Comparison of ENCODE assay signal across 24 mouse cellular contexts in genomic region chr2:5936550-5936949, GRCm38 (mm10). TPM values are rescaled to one million over a fixed set of nuclear protein-coding genes. Genes with fewer than 3 reads are reported as not detected.
DNase-seq lines count a peak whose midpoint lies in the region; ATAC-seq and TF ChIP-seq lines count a peak whose summit lies in the region.
"Had no signal": no experiment of that assay in that cellular context is flagged by ENCODE, and none has a peak within 500 bp of the region (broad histone marks: within the 10 kb centered on the region; RNA-seq: fewer than 3 reads in every experiment).

No protein-coding gene starts in this region.

- H3K36me3 ChIP-seq in kidney, adult 2 months (ENCODE audit: control insufficient read depth, insufficient read depth, low read length), result no peaks in the 10 kb centered on the region
- peaks cover 5% of the 10 kb centered on the region; the same call in 1 of the 2 replicates for H3K36me3 ChIP-seq in liver, adult 2 months (ENCODE audit: control insufficient read depth, insufficient read depth, low read length)
- no peaks in the 10 kb centered on the region; the same call in 1 of the 2 replicates for H3K36me3 ChIP-seq in liver, postnatal 0 days (replicated peaks; ENCODE audit: insufficient read depth, low read length)
- no peaks in the 10 kb centered on the region for H3K36me3 ChIP-seq in liver, embryonic 11.5 days (ENCODE audit: control insufficient read depth, insufficient read depth, low read length)
- H3K36me3 ChIP-seq: embryonic facial prominence, embryonic 15.5 days; forebrain, embryonic 12.5 days had no signal

- TF ChIP-seq CTCF in kidney, adult 2 months (conservative IDR thresholded peaks at IDR 0.05; ENCODE audit: insufficient read depth, insufficient read length, low read depth, low read length), result no peak
- TF ChIP-seq CTCF in liver, adult 2 months (IDR thresholded peaks at IDR 0.05; ENCODE audit: low read depth, low read length), result no peak
- TF ChIP-seq CTCF in liver, postnatal 0 days (IDR thresholded peaks at IDR 0.05; ENCODE audit: low read depth), result no peak

- peak; percentile 7; the same call in 1 of the 2 replicates for TF ChIP-seq EP300 in liver, postnatal 0 days (IDR thresholded peaks at IDR 0.05; ENCODE audit: low read depth)

- peak; percentile 75 for ATAC-seq in liver, postnatal 0 days
- no peak for ATAC-seq in liver, embryonic 11.5 days (replicated peaks; ENCODE audit: low FRiP score)
- ATAC-seq: forebrain, embryonic 14.5 days had no signal

- TF ChIP-seq POLR2A in kidney, adult 2 months (IDR thresholded peaks at IDR 0.05; ENCODE audit: low read depth, low read length), result no peak
- no peak for TF ChIP-seq POLR2A in liver, adult 2 months (IDR thresholded peaks at IDR 0.05; ENCODE audit: extremely low read depth, insufficient read depth, low read length)

- H3K4me2 ChIP-seq in liver, postnatal 0 days (ENCODE audit: low read depth, low read length), result no peak overlapping the region
- H3K4me2 ChIP-seq in liver, embryonic 11.5 days, result no peak overlapping the region
- H3K4me2 ChIP-seq: embryonic facial prominence, embryonic 13.5 days; embryonic facial prominence, embryonic 15.5 days; forebrain, embryonic 12.5 days had no signal

- H3K4me3 ChIP-seq in kidney, adult 2 months (ENCODE audit: insufficient read depth, low read depth, low read length), result no peak overlapping the region
- no peak overlapping the region for H3K4me3 ChIP-seq in liver, adult 2 months (ENCODE audit: insufficient read depth, low read depth, low read length)
- no peak overlapping the region for H3K4me3 ChIP-seq in liver, postnatal 0 days (ENCODE audit: low read depth, low read length)
- no peak overlapping the region for H3K4me3 ChIP-seq in liver, embryonic 11.5 days (ENCODE audit: low read depth, low read length)
- H3K4me3 ChIP-seq: embryonic facial prominence, embryonic 13.5 days; embryonic facial prominence, embryonic 15.5 days; erythroblast, embryonic 14.5 days; forebrain, embryonic 10.5 days; forebrain, embryonic 12.5 days had no signal

- no peaks in the 10 kb centered on the region for H3K27me3 ChIP-seq in kidney, adult 2 months (replicated peaks; ENCODE audit: control insufficient read depth, insufficient read depth, low read length)
- no peaks in the 10 kb centered on the region for H3K27me3 ChIP-seq in liver, adult 2 months (ENCODE audit: control insufficient read depth, insufficient read depth, low read length)
- no peaks in the 10 kb centered on the region for H3K27me3 ChIP-seq in liver, postnatal 0 days (ENCODE audit: insufficient read depth, low read length)
- no peaks in the 10 kb centered on the region for H3K27me3 ChIP-seq in liver, embryonic 11.5 days (replicated peaks; ENCODE audit: control insufficient read depth, insufficient read depth, low read length)
- H3K27me3 ChIP-seq: embryonic facial prominence, embryonic 13.5 days; embryonic facial prominence, embryonic 15.5 days; forebrain, embryonic 12.5 days had no signal

- H3K9ac ChIP-seq in liver, adult 2 months (ENCODE audit: low read depth, low read length), result no peak overlapping the region
- H3K9ac ChIP-seq in liver, postnatal 0 days (replicated peaks), result no peak overlapping the region
- no peak overlapping the region for H3K9ac ChIP-seq in liver, embryonic 11.5 days (ENCODE audit: low read depth, low read length)
- H3K9ac ChIP-seq: embryonic facial prominence, embryonic 13.5 days; embryonic facial prominence, embryonic 15.5 days; forebrain, embryonic 12.5 days had no signal

- peaks cover 17% of the 10 kb centered on the region; the same call in 1 of the 2 replicates for H3K79me2 ChIP-seq in liver, adult 2 months (ENCODE audit: control insufficient read depth, insufficient read depth, low read length)

- 0 out of 2 replicates have a peak, but pooled peaks cover 2% of the 10 kb centered on the region for H3K4me1 ChIP-seq in kidney, adult 2 months (ENCODE audit: control insufficient read depth, insufficient read depth, low read length)
- peaks cover 20% of the 10 kb centered on the region for H3K4me1 ChIP-seq in liver, adult 2 months (ENCODE audit: control insufficient read depth, insufficient read depth, low read length)
- H3K4me1 ChIP-seq in liver, postnatal 0 days (ENCODE audit: insufficient read depth), result 0 out of 2 replicates have a peak, but pooled peaks cover 4% of the 10 kb centered on the region
- H3K4me1 ChIP-seq in liver, embryonic 11.5 days (replicated peaks; ENCODE audit: control insufficient read depth, insufficient read depth, low read length), result 0 out of 2 replicates have a peak, but pooled peaks cover 4% of the 10 kb centered on the region
- H3K4me1 ChIP-seq: embryonic facial prominence, embryonic 13.5 days; embryonic facial prominence, embryonic 15.5 days; forebrain, embryonic 10.5 days; forebrain, embryonic 12.5 days had no signal

- DNase-seq in kidney, adult 2 months, result peak; percentile 62
- DNase-seq in kidney, postnatal 10 days, result no peak
- DNase-seq in liver, adult 2 months (ENCODE audit: extremely low read depth, low read depth, low spot score), result peak; percentile 98
- DNase-seq in liver, result no peak
- DNase-seq in liver, postnatal 0 days, result no peak
- DNase-seq in liver, embryonic 11.5 days (ENCODE audit: low spot score), result no peak
- peak; percentile 35 for DNase-seq in yolk sac, embryonic 10.5 days (ENCODE audit: low spot score)
- DNase-seq in spleen, adult 18-20 months, result no peak
- DNase-seq: adrenal gland, adult 2 months; adrenal gland, postnatal 10 days; adrenal gland, postnatal 25 days; cerebellum, adult 11 months; cerebellum, adult 18-20 months; cerebellum, adult 8-10 months; cerebellum, adult 9-11 months; cerebellum, postnatal 14 days; cerebellum, postnatal 36 days; embryo, embryonic 11 days had no signal

- 58% methylated on average over 4 of the region's 4 CpGs for WGBS in kidney, adult 2 months
- WGBS in liver, adult 2 months, result 21% methylated on average over 4 of the region's 4 CpGs
- 65% methylated on average over 4 of the region's 4 CpGs for WGBS in liver, postnatal 0 days (ENCODE audit: insufficient replicate concordance)
- WGBS in liver, embryonic 11.5 days, result 82% methylated on average over 4 of the region's 4 CpGs

- H3K9me3 ChIP-seq in liver, postnatal 0 days (ENCODE audit: low read length), result no peaks in the 10 kb centered on the region
- H3K9me3 ChIP-seq in liver, embryonic 11.5 days (ENCODE audit: control insufficient read depth, low read length), result no peaks in the 10 kb centered on the region
- H3K9me3 ChIP-seq: embryonic facial prominence, embryonic 13.5 days; embryonic facial prominence, embryonic 15.5 days; forebrain, embryonic 10.5 days; forebrain, embryonic 12.5 days had no signal

- 0 out of 2 replicates have a peak overlapping the region, but pooled peaks have one; percentile 1 for H3K27ac ChIP-seq in kidney, adult 2 months (ENCODE audit: insufficient read depth, low read depth, low read length)
- H3K27ac ChIP-seq in liver, adult 2 months (replicated peaks; ENCODE audit: insufficient read depth, low read depth, low read length), result peak overlapping the region; percentile 96
- H3K27ac ChIP-seq in liver, postnatal 0 days (ENCODE audit: low read depth), result 0 out of 2 replicates have a peak overlapping the region, but pooled peaks have one; percentile 39
- H3K27ac ChIP-seq in liver, embryonic 11.5 days (ENCODE audit: low read depth, low read length), result no peak overlapping the region
- H3K27ac ChIP-seq: embryonic facial prominence, embryonic 13.5 days; embryonic facial prominence, embryonic 15.5 days; forebrain, embryonic 10.5 days; forebrain, embryonic 12.5 days had no signal

RNA-seq across cellular contexts. Expression of gene Dhtkd1, which starts 6.0 kb away (rescaled TPM):
- polyA plus RNA-seq in kidney, adult 2 months (2012; rRNA removed), result 25.2 and 27.0 TPM in 2 replicates
- total RNA-seq in liver, adult 2 months (2014; rRNA removed), result 81.6 and 84.2 TPM in 2 replicates
- 31.3 and 44.1 TPM in 2 replicates for polyA plus RNA-seq in liver, adult 2 months (2012; rRNA removed)
- 5.3 TPM in 2 replicates for polyA plus RNA-seq in liver, postnatal 0 days (2015; fragmentation: Nextera tagmentation; extraction: Ambion mirVana)
- 3.5 and 4.8 TPM in 2 replicates for polyA plus RNA-seq in liver, embryonic 11.5 days (2014; fragmentation: Nextera tagmentation; extraction: Ambion mirVana)
- polyA plus RNA-seq: erythroblast, embryonic 14.5 days had no signal

RNA-seq across cellular contexts. Expression of gene Upf2, which starts 14.7 kb away (rescaled TPM):
- polyA plus RNA-seq in kidney, adult 2 months (2012; rRNA removed), result 2.8 and 4.3 TPM in 2 replicates
- 7.7 and 10.1 TPM in 2 replicates for total RNA-seq in liver, adult 2 months (2014; rRNA removed)
- 1.5 and 1.6 TPM in 2 replicates for polyA plus RNA-seq in liver, adult 2 months (2012; rRNA removed)
- 2.8 and 3.3 TPM in 2 replicates for polyA plus RNA-seq in liver, postnatal 0 days (2015; fragmentation: Nextera tagmentation; extraction: Ambion mirVana)
- polyA plus RNA-seq in liver, embryonic 11.5 days (2014; fragmentation: Nextera tagmentation; extraction: Ambion mirVana), result 10.4 and 10.7 TPM in 2 replicates

RNA-seq across cellular contexts. Expression of gene Sec61a2, which starts 41.3 kb away (rescaled TPM):
- polyA plus RNA-seq in kidney, adult 2 months (2012; rRNA removed), result 23.3 and 26.7 TPM in 2 replicates
- total RNA-seq in liver, adult 2 months (2014; rRNA removed), result 14.2 and 17.1 TPM in 2 replicates
- polyA plus RNA-seq in liver, adult 2 months (2012; rRNA removed), result 4.5 and 8.2 TPM in 2 replicates
- polyA plus RNA-seq in liver, postnatal 0 days (2015; fragmentation: Nextera tagmentation; extraction: Ambion mirVana), result 8.3 and 9.5 TPM in 2 replicates
- polyA plus RNA-seq in liver, embryonic 11.5 days (2014; fragmentation: Nextera tagmentation; extraction: Ambion mirVana), result 48.1 and 51.8 TPM in 2 replicates

Comparison
In these comparisons a context has a peak if more than half of its experiments do, and no peak if none do; other contexts are left out.
1. DNase-seq: peak in kidney, adult 2 months (single experiment), liver, adult 2 months (single experiment) and yolk sac, embryonic 10.5 days (single experiment); none in kidney, postnatal 10 days (single experiment), liver (single experiment), liver, postnatal 0 days (single experiment), liver, embryonic 11.5 days (single experiment) and spleen, adult 18-20 months (0 of 2).